Mouse (Mus musculus) ES-Bruce4 (cell line): ENCODE data around the gene Herc3. TPM values are rescaled to one million over a fixed set of nuclear protein-coding genes. Genes with fewer than 3 reads are reported as not detected.

Experiments used
- H3K27ac ChIP-seq: 2 replicates; pipeline ENCODE4 v1.5.1; 2012; ENCODE audit warnings: low read length, inconsistent platforms; ENCODE audit not compliant: insufficient read depth
- H3K27me3 ChIP-seq: 2 replicates; pipeline ENCODE4 v1.6.1; 2012; ENCODE audit warnings: mild to moderate bottlenecking, low read length, inconsistent platforms; ENCODE audit not compliant: control insufficient read depth, poor library complexity, insufficient read depth, severe bottlenecking
- H3K36me3 ChIP-seq: 2 replicates; pipeline ENCODE4 v1.6.1; 2012; ENCODE audit warnings: inconsistent platforms, mild to moderate bottlenecking, low read length, moderate library complexity; ENCODE audit not compliant: control insufficient read depth, poor library complexity, insufficient read depth, severe bottlenecking
- H3K4me1 ChIP-seq: one replicate; pipeline ENCODE4 v1.8.1; 2011; ENCODE audit warnings: low read length; ENCODE audit not compliant: control insufficient read depth, insufficient read depth
- H3K4me3 ChIP-seq: 2 replicates; pipeline ENCODE4 v1.5.1; 2011; ENCODE audit warnings: low read depth, mild to moderate bottlenecking, low read length
- H3K9ac ChIP-seq: 2 replicates; pipeline ENCODE4 v1.6.1; 2012; ENCODE audit warnings: low read depth, mild to moderate bottlenecking, inconsistent platforms; ENCODE audit not compliant: poor library complexity, severe bottlenecking
- H3K9me3 ChIP-seq: replicated peaks from 2 replicates; pipeline ENCODE4 v1.6.1; 2012; ENCODE audit warnings: mild to moderate bottlenecking, low read length, inconsistent platforms; ENCODE audit not compliant: control insufficient read depth, poor library complexity, insufficient read depth, severe bottlenecking
- CTCF ChIP-seq: IDR thresholded peaks from one replicate; pipeline ENCODE4 v1.8.1; 2011; ENCODE audit warnings: low read depth, low read length
- EP300 ChIP-seq: IDR thresholded peaks from 2 replicates; pipeline ENCODE4 v1.6.1; 2011; ENCODE audit warnings: low read depth, low read length; ENCODE audit not compliant: insufficient read depth
- POLR2A ChIP-seq: IDR thresholded peaks from one replicate; pipeline ENCODE4 v1.8.1; 2011; ENCODE audit warnings: low read length; ENCODE audit not compliant: insufficient read depth
- polyA plus RNA-seq: library from polyadenylated mRNA; stranded (reverse); fragments of >200 nt; gene quantifications from 2 replicates; pipeline ENCODE4 v1.2.4, GENCODE M21; 2011; ENCODE audit warnings: low read depth; ENCODE audit not compliant: missing spikeins, insufficient read depth, insufficient read length

The Herc3 gene
- polyA plus RNA-seq, 1 experiment = 34.5 TPM

GRCm38 (mm10) chr6:58922511-58922910 is 91.2 kb downstream of the Herc3 start:
- Histone ChIP-seq H3K36me3 (no peaks in the 10 kb centered on the region), H3K9ac (no peak overlapping the region), H3K9me3 (no peaks in the 10 kb centered on the region), H3K4me3 (no peak overlapping the region), H3K27me3 (no peaks in the 10 kb centered on the region), H3K4me1 (no peaks in the 10 kb centered on the region), H3K27ac (no peak overlapping the region)
- no peak for TF ChIP-seq CTCF
- no peak for TF ChIP-seq POLR2A
- no peak for TF ChIP-seq EP300

DNA sequence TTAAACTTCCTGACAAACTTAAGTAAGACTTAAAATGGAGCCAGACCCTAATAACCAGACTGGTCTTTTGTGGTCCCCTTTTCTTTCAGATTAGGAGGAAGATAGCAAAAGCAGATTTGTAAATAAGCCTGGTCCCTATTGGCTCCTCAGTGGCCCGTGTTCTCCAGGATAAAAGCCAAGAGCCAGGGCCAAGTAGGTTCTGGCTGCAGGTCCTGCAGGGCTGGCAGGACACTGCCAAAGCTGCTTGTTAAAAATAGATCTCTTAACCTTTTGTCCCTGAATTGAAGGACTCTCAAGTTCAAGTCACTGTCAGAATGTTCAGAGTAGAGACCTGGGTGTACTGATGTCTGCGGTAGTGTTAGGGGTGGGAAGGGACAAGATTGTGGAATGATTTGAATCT is 96.6 kb downstream of the Herc3 start:
- H3K27ac ChIP-seq = no peak overlapping the region
- TF ChIP-seq POLR2A = no peak
- no peak for TF ChIP-seq CTCF
- no peak for TF ChIP-seq EP300
- no peaks in the 10 kb centered on the region for H3K36me3 ChIP-seq
- H3K9ac ChIP-seq = no peak overlapping the region
- no peaks in the 10 kb centered on the region for H3K27me3 ChIP-seq
- H3K9me3 ChIP-seq = no peaks in the 10 kb centered on the region
- H3K4me3 ChIP-seq = no peak overlapping the region
- H3K4me1 ChIP-seq = no peaks in the 10 kb centered on the region

GRCm38 (mm10) chr6:58929911-58930431 is 98.7 kb downstream of the Herc3 start:
- no peak overlapping the region for H3K9ac ChIP-seq
- H3K4me1 ChIP-seq = no peaks in the 10 kb centered on the region
- H3K36me3 ChIP-seq = no peaks in the 10 kb centered on the region
- H3K9me3 ChIP-seq = no peaks in the 10 kb centered on the region
- no peak overlapping the region for H3K27ac ChIP-seq
- H3K27me3 ChIP-seq = no peaks in the 10 kb centered on the region
- H3K4me3 ChIP-seq = no peak overlapping the region
- TF ChIP-seq EP300 (no peak), POLR2A (no peak), CTCF (no peak)

- Histone ChIP-seq H3K4me3 (no peak overlapping the region), H3K27me3 (no peaks in the 10 kb centered on the region), H3K9ac (no peak overlapping the region), H3K4me1 (no peaks in the 10 kb centered on the region), H3K27ac (no peak overlapping the region), H3K9me3 (no peaks in the 10 kb centered on the region), H3K36me3 (no peaks in the 10 kb centered on the region)
- no peak for TF ChIP-seq POLR2A
- TF ChIP-seq EP300 = no peak
- no peak for TF ChIP-seq CTCF
Observed at GRCm38 (mm10) chr6:58931149-58931548, 99.9 kb downstream of the Herc3 start.

GRCm38 (mm10) chr6:58932515-58933188 is 101.4 kb downstream of the Herc3 start:
- H3K27ac ChIP-seq = no peak overlapping the region
- no peaks in the 10 kb centered on the region for H3K9me3 ChIP-seq
- no peaks in the 10 kb centered on the region for H3K27me3 ChIP-seq
- H3K4me1 ChIP-seq = no peaks in the 10 kb centered on the region
- no peak overlapping the region for H3K9ac ChIP-seq
- no peak overlapping the region for H3K4me3 ChIP-seq
- H3K36me3 ChIP-seq = no peaks in the 10 kb centered on the region
- TF ChIP-seq POLR2A (no peak), CTCF (no peak), EP300 (no peak)

- Histone ChIP-seq H3K9ac (no peak overlapping the region), H3K27me3 (no peaks in the 10 kb centered on the region), H3K36me3 (no peaks in the 10 kb centered on the region), H3K27ac (no peak overlapping the region), H3K9me3 (no peaks in the 10 kb centered on the region), H3K4me1 (no peaks in the 10 kb centered on the region), H3K4me3 (no peak overlapping the region)
- TF ChIP-seq EP300 = no peak
- TF ChIP-seq POLR2A = no peak
- TF ChIP-seq CTCF = no peak
Observed at GRCm38 (mm10) chr6:58933189-58933913, 102.1 kb downstream of the Herc3 start.
